ENCODE assay signal across 24 mouse cellular contexts in the genomic region with DNA sequence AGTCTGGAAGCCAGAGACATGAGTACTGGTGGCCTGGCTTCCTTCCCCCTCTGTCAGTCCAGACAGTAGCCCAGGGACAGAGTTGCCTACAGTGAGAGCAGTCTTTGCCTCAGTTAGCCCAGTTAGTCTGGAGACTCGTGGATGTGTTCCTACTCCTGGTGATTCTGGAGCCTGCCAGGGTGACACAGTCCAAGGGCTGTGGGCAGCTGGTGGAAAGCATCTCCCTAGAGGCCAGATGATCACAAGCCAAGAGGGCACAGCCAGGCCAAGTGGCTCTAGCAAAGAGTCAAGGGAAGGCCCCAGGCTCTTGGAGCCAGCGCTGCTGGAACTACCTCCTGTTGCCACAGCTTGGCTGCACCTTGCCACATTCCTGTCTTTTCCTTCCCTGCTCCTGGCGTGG. TPM values are rescaled to one million over a fixed set of nuclear protein-coding genes. Genes with fewer than 3 reads are reported as not detected.
DNase-seq lines count a peak whose midpoint lies in the region; ATAC-seq and TF ChIP-seq lines count a peak whose summit lies in the region.
"Had no signal": no experiment of that assay in that cellular context is flagged by ENCODE, and none has a peak within 500 bp of the region (broad histone marks: within the 10 kb centered on the region; RNA-seq: fewer than 3 reads in every experiment).

No protein-coding gene starts in this region.

- intact Hi-C loops in left cerebral cortex, adult 2 months (cut with DNase I) = no loop called here

- DNase-seq in kidney, postnatal 0 days (ENCODE audit: low spot score) = no peak
- DNase-seq in kidney, adult 11 months = no peak
- peak; percentile 40 to 47 for DNase-seq in cerebellum, adult 18-20 months
- DNase-seq in cerebellum, postnatal 14 days = peak; percentile 62 to 63
- DNase-seq in gastrocnemius, postnatal 25 days = peak; percentile 75
- DNase-seq in frontal cortex, postnatal 36 days (ENCODE audit: low spot score in 2 of 2) = no peak
- no peak for DNase-seq in left cerebral cortex, adult 2 months (ENCODE audit: extremely low spot score in 1 of 2, low spot score in 2 of 2)
- no peak for DNase-seq in layer of hippocampus, postnatal 14 days (ENCODE audit: low spot score in 2 of 2)
- DNase-seq: embryo, embryonic 11 days; kidney, postnatal 14 days; liver, embryonic 13.5 days; midbrain, embryonic 14.5 days; right cerebral cortex, adult 18-20 months; thymus, adult 2 months had no signal

- no peak overlapping the region for H3K4me3 ChIP-seq in kidney, postnatal 0 days (replicated peaks; ENCODE audit: low read depth, low read length)
- no peak overlapping the region for H3K4me3 ChIP-seq in left cerebral cortex, adult 2 months
- H3K4me3 ChIP-seq: forebrain, embryonic 12.5 days; liver, embryonic 13.5 days had no signal

- WGBS in kidney, postnatal 0 days = 77% methylated on average over 3 of the region's 3 CpGs

- no peak for ATAC-seq in kidney, postnatal 0 days (replicated peaks; ENCODE audit: low FRiP score, low read depth)
- ATAC-seq: intestine, postnatal 0 days; lung, postnatal 0 days had no signal

- H3K36me3 ChIP-seq in kidney, postnatal 0 days (ENCODE audit: insufficient read depth, low read length) = peaks cover 25% of the 10 kb centered on the region

- H3K4me2 ChIP-seq in kidney, postnatal 0 days (ENCODE audit: low read length) = no peak overlapping the region
- H3K4me2 ChIP-seq: forebrain, embryonic 12.5 days; hindbrain, embryonic 14.5 days; liver, embryonic 13.5 days had no signal

- 0 out of 2 replicates have a peak, but pooled peaks cover 6% of the 10 kb centered on the region for H3K4me1 ChIP-seq in kidney, postnatal 0 days (replicated peaks; ENCODE audit: insufficient read depth, low read length)
- H3K4me1 ChIP-seq: forebrain, embryonic 12.5 days; liver, embryonic 13.5 days had no signal

- no peak overlapping the region for H3K27ac ChIP-seq in kidney, postnatal 0 days
- no peak overlapping the region for H3K27ac ChIP-seq in left cerebral cortex, adult 2 months
- H3K27ac ChIP-seq: forebrain, embryonic 12.5 days; hindbrain, embryonic 14.5 days; liver, embryonic 13.5 days had no signal

- H3K27me3 ChIP-seq in kidney, postnatal 0 days (ENCODE audit: insufficient read depth, low read length) = no peaks in the 10 kb centered on the region
- H3K27me3 ChIP-seq: forebrain, embryonic 12.5 days; liver, embryonic 13.5 days had no signal

- no peaks in the 10 kb centered on the region for H3K9me3 ChIP-seq in kidney, postnatal 0 days (replicated peaks; ENCODE audit: low read length)
- H3K9me3 ChIP-seq: forebrain, embryonic 12.5 days; liver, embryonic 13.5 days had no signal

- H3K9ac ChIP-seq in kidney, postnatal 0 days (ENCODE audit: low read depth, low read length) = 0 out of 2 replicates have a peak overlapping the region, but pooled peaks have one; percentile 4
- H3K9ac ChIP-seq: forebrain, embryonic 12.5 days; hindbrain, embryonic 14.5 days; liver, embryonic 13.5 days had no signal

- no peak for TF ChIP-seq CTCF in kidney, postnatal 0 days (IDR thresholded peaks at IDR 0.05; ENCODE audit: low read depth)
- no peak for TF ChIP-seq CTCF in left cerebral cortex, adult 2 months (IDR thresholded peaks at IDR 0.05)

RNA-seq across cellular contexts. Expression of a gene that starts 12.6 kb away (rescaled TPM):
- 5.1 and 6.0 TPM in 2 replicates for polyA plus RNA-seq in kidney, postnatal 0 days (2015; fragmentation: Nextera tagmentation; extraction: Ambion mirVana)
- under 1 TPM in 1 of 2 experiments, not detected in 1; 0.11 TPM for total RNA-seq in gastrocnemius, postnatal 25 days (2021)
- total RNA-seq in left cerebral cortex, adult 2 months (2021) = not detected
- not detected for total RNA-seq in layer of hippocampus, postnatal 14 days (2021)
- total RNA-seq: layer of hippocampus, postnatal 10 days; megakaryocyte progenitor cell, adult 5-6 weeks had no signal
- polyA plus RNA-seq: forebrain, embryonic 12.5 days; hindbrain, embryonic 14.5 days; midbrain, embryonic 14.5 days had no signal

RNA-seq across cellular contexts. Expression of a gene that starts 28.6 kb away (rescaled TPM):
- polyA plus RNA-seq in kidney, postnatal 0 days (2015; fragmentation: Nextera tagmentation; extraction: Ambion mirVana) = 4.0 and 6.1 TPM in 2 replicates
- not detected for total RNA-seq in gastrocnemius, postnatal 25 days (2021)
- not detected for total RNA-seq in left cerebral cortex, adult 2 months (2021)
- total RNA-seq in layer of hippocampus, postnatal 14 days (2021) = not detected
- total RNA-seq: layer of hippocampus, postnatal 10 days had no signal
- polyA plus RNA-seq: heart, postnatal 0 days; hindbrain, embryonic 14.5 days; intestine, postnatal 0 days; midbrain, embryonic 14.5 days had no signal

RNA-seq across cellular contexts. Expression of a gene that starts 31.1 kb away (rescaled TPM):
- polyA plus RNA-seq in kidney, postnatal 0 days (2015; fragmentation: Nextera tagmentation; extraction: Ambion mirVana) = 21.8 and 22.7 TPM in 2 replicates
- 1 to 10 TPM; 5.9 to 7.3 TPM for total RNA-seq in gastrocnemius, postnatal 25 days (2021)
- total RNA-seq in left cerebral cortex, adult 2 months (2021) = 1 to 10 TPM; 8.0 to 9.5 TPM
- total RNA-seq in layer of hippocampus, postnatal 14 days (2021) = 1 to 10 TPM; 9.1 to 9.5 TPM

RNA-seq across cellular contexts. Expression of a gene that starts 45.8 kb away (rescaled TPM):
- 0.13 and 0.16 TPM in 2 replicates for polyA plus RNA-seq in kidney, postnatal 0 days (2015; fragmentation: Nextera tagmentation; extraction: Ambion mirVana)
- not detected for total RNA-seq in gastrocnemius, postnatal 25 days (2021)
- total RNA-seq in left cerebral cortex, adult 2 months (2021) = not detected
- not detected for total RNA-seq in layer of hippocampus, postnatal 14 days (2021)
- total RNA-seq: layer of hippocampus, postnatal 10 days had no signal
- polyA plus RNA-seq: forebrain, embryonic 12.5 days; heart, postnatal 0 days; hindbrain, embryonic 14.5 days; intestine, postnatal 0 days; limb, embryonic 11.5 days; liver, embryonic 13.5 days; midbrain, embryonic 14.5 days; stomach, embryonic 14.5 days; urinary bladder, adult 2 months had no signal

RNA-seq across cellular contexts. Expression of a gene that starts 51.4 kb away (rescaled TPM):
- polyA plus RNA-seq in kidney, postnatal 0 days (2015; fragmentation: Nextera tagmentation; extraction: Ambion mirVana) = 6.7 and 7.5 TPM in 2 replicates
- 1 to 10 TPM in 1 of 2 experiments, under 1 TPM in 1; 0.67 to 1.2 TPM for total RNA-seq in gastrocnemius, postnatal 25 days (2021)
- total RNA-seq in left cerebral cortex, adult 2 months (2021) = 1 to 10 TPM; 1.3 to 1.5 TPM
- total RNA-seq in layer of hippocampus, postnatal 14 days (2021) = 1 to 10 TPM; 1.7 to 2.0 TPM

Comparison
In these comparisons a context has a peak if more than half of its experiments do, and no peak if none do; other contexts are left out.
1. DNase-seq: peak in cerebellum, adult 18-20 months (2 of 2), cerebellum, postnatal 14 days (2 of 2) and gastrocnemius, postnatal 25 days (single experiment); none in kidney, postnatal 0 days (single experiment), kidney, adult 11 months (single experiment), frontal cortex, postnatal 36 days (0 of 2), left cerebral cortex, adult 2 months (0 of 2) and layer of hippocampus, postnatal 14 days (0 of 2).